ENCODE assay signal across 22 mouse cellular contexts in genomic region chr15:31279120-31279519, GRCm38 (mm10). TPM values are rescaled to one million over a fixed set of nuclear protein-coding genes. Genes with fewer than 3 reads are reported as not detected.
DNase-seq lines count a peak whose midpoint lies in the region; ATAC-seq and TF ChIP-seq lines count a peak whose summit lies in the region.
"Had no signal": no experiment of that assay in that cellular context is flagged by ENCODE, and none has a peak within 500 bp of the region (broad histone marks: within the 10 kb centered on the region; RNA-seq: fewer than 3 reads in every experiment).

No protein-coding gene starts in this region.

- peaks cover 2% of the 10 kb centered on the region; the same call in 1 of the 2 replicates for H3K4me1 ChIP-seq in intestine, embryonic 15.5 days (replicated peaks)
- H3K4me1 ChIP-seq in intestine, embryonic 16.5 days (ENCODE audit: control insufficient read depth, insufficient read depth, low read length): 0 out of 2 replicates have a peak, but pooled peaks cover 6% of the 10 kb centered on the region
- H3K4me1 ChIP-seq in kidney, postnatal 0 days (replicated peaks; ENCODE audit: insufficient read depth, low read length): no peaks in the 10 kb centered on the region; the same call in 1 of the 2 replicates
- peaks cover 17% of the 10 kb centered on the region for H3K4me1 ChIP-seq in limb, embryonic 12.5 days (replicated peaks)
- H3K4me1 ChIP-seq: embryonic facial prominence, embryonic 13.5 days; forebrain, embryonic 10.5 days; midbrain, embryonic 12.5 days; neural tube, embryonic 12.5 days had no signal

- DNase-seq in kidney, adult 8-10 months: peak; percentile 59 to 77
- no peak for DNase-seq in kidney, postnatal 0 days (ENCODE audit: low spot score)
- no peak for DNase-seq in layer of hippocampus, postnatal 10 days (ENCODE audit: low spot score in 2 of 2)
- DNase-seq in gastrocnemius, postnatal 25 days: no peak
- DNase-seq: adrenal gland, postnatal 36 days; cerebellum, adult 18-20 months; cerebellum, postnatal 10 days; forebrain, postnatal 0 days; liver, postnatal 0 days; lung, postnatal 36 days; thymus, postnatal 4 days had no signal

- ATAC-seq in intestine, embryonic 15.5 days: peak; percentile 36; the same call in 1 of the 2 replicates
- no peak for ATAC-seq in intestine, embryonic 16.5 days
- no peak for ATAC-seq in kidney, postnatal 0 days (replicated peaks; ENCODE audit: low FRiP score, low read depth)
- 0 out of 2 replicates have a peak, but pooled peaks have one; percentile 4 for ATAC-seq in limb, embryonic 12.5 days (ENCODE audit: insufficient number of reproducible peaks, insufficient read depth, low FRiP score, low TSS enrichment, low read depth)
- ATAC-seq: forebrain, postnatal 0 days had no signal

- 62% methylated on average over 2 of the region's 2 CpGs for WGBS in intestine, embryonic 15.5 days
- 53% methylated on average over 2 of the region's 2 CpGs for WGBS in intestine, embryonic 16.5 days
- WGBS in kidney, postnatal 0 days: 48% methylated on average over 2 of the region's 2 CpGs
- 44% methylated on average over 2 of the region's 2 CpGs for WGBS in limb, embryonic 12.5 days

- H3K9ac ChIP-seq in intestine, embryonic 15.5 days: no peak overlapping the region
- H3K9ac ChIP-seq in intestine, embryonic 16.5 days (ENCODE audit: low read depth, low read length): no peak overlapping the region
- H3K9ac ChIP-seq in kidney, postnatal 0 days (ENCODE audit: low read depth, low read length): no peak overlapping the region
- H3K9ac ChIP-seq in limb, embryonic 12.5 days (replicated peaks): no peak overlapping the region
- H3K9ac ChIP-seq: embryonic facial prominence, embryonic 13.5 days; forebrain, postnatal 0 days; heart, embryonic 15.5 days; limb, embryonic 13.5 days; liver, postnatal 0 days; midbrain, embryonic 12.5 days; neural tube, embryonic 12.5 days had no signal

- no peak overlapping the region for H3K4me3 ChIP-seq in intestine, embryonic 15.5 days (replicated peaks)
- H3K4me3 ChIP-seq in intestine, embryonic 16.5 days (ENCODE audit: low read length): no peak overlapping the region
- no peak overlapping the region for H3K4me3 ChIP-seq in kidney, postnatal 0 days (replicated peaks; ENCODE audit: low read depth, low read length)
- H3K4me3 ChIP-seq in limb, embryonic 12.5 days (replicated peaks): no peak overlapping the region
- H3K4me3 ChIP-seq: embryonic facial prominence, embryonic 13.5 days; forebrain, embryonic 10.5 days; heart, embryonic 15.5 days; limb, embryonic 13.5 days; midbrain, embryonic 12.5 days; myocyte; neural tube, embryonic 12.5 days had no signal

- H3K4me2 ChIP-seq in intestine, embryonic 15.5 days (replicated peaks): no peak overlapping the region
- H3K4me2 ChIP-seq in intestine, embryonic 16.5 days (ENCODE audit: low read depth, low read length): no peak overlapping the region
- no peak overlapping the region for H3K4me2 ChIP-seq in kidney, postnatal 0 days (ENCODE audit: low read length)
- no peak overlapping the region for H3K4me2 ChIP-seq in limb, embryonic 12.5 days
- H3K4me2 ChIP-seq: embryonic facial prominence, embryonic 13.5 days; heart, embryonic 15.5 days; limb, embryonic 13.5 days; liver, embryonic 11.5 days; midbrain, embryonic 12.5 days; neural tube, embryonic 12.5 days had no signal

- H3K9me3 ChIP-seq in intestine, embryonic 15.5 days: no peaks in the 10 kb centered on the region
- H3K9me3 ChIP-seq in intestine, embryonic 16.5 days (ENCODE audit: control insufficient read depth, low read length): no peaks in the 10 kb centered on the region
- no peaks in the 10 kb centered on the region for H3K9me3 ChIP-seq in kidney, postnatal 0 days (replicated peaks; ENCODE audit: low read length)
- no peaks in the 10 kb centered on the region for H3K9me3 ChIP-seq in limb, embryonic 12.5 days
- H3K9me3 ChIP-seq: embryonic facial prominence, embryonic 13.5 days; forebrain, embryonic 10.5 days; heart, embryonic 15.5 days; limb, embryonic 13.5 days; midbrain, embryonic 12.5 days; neural tube, embryonic 12.5 days had no signal

- no peak for TF ChIP-seq CTCF in kidney, postnatal 0 days (IDR thresholded peaks at IDR 0.05; ENCODE audit: low read depth)

- H3K36me3 ChIP-seq in intestine, embryonic 15.5 days: no peaks in the 10 kb centered on the region
- H3K36me3 ChIP-seq in intestine, embryonic 16.5 days (ENCODE audit: control insufficient read depth, insufficient read depth, low read length): no peaks in the 10 kb centered on the region
- H3K36me3 ChIP-seq in kidney, postnatal 0 days (ENCODE audit: insufficient read depth, low read length): peaks cover 8% of the 10 kb centered on the region; the same call in 1 of the 2 replicates
- peaks cover 9% of the 10 kb centered on the region for H3K36me3 ChIP-seq in limb, embryonic 12.5 days
- H3K36me3 ChIP-seq: forebrain, embryonic 10.5 days; midbrain, embryonic 12.5 days; neural tube, embryonic 12.5 days had no signal

- no peaks in the 10 kb centered on the region for H3K27me3 ChIP-seq in intestine, embryonic 15.5 days (replicated peaks)
- no peaks in the 10 kb centered on the region for H3K27me3 ChIP-seq in intestine, embryonic 16.5 days (replicated peaks; ENCODE audit: control insufficient read depth, insufficient read depth, low read length)
- no peaks in the 10 kb centered on the region for H3K27me3 ChIP-seq in kidney, postnatal 0 days (ENCODE audit: insufficient read depth, low read length)
- no peaks in the 10 kb centered on the region for H3K27me3 ChIP-seq in limb, embryonic 12.5 days
- H3K27me3 ChIP-seq: embryonic facial prominence, embryonic 13.5 days; heart, embryonic 15.5 days; limb, embryonic 13.5 days; midbrain, embryonic 12.5 days; neural tube, embryonic 12.5 days had no signal

- no peak overlapping the region for H3K27ac ChIP-seq in intestine, embryonic 15.5 days
- H3K27ac ChIP-seq in intestine, embryonic 16.5 days (ENCODE audit: low read length): no peak overlapping the region
- peak overlapping the region; percentile 31; the same call in 1 of the 2 replicates for H3K27ac ChIP-seq in kidney, postnatal 0 days
- H3K27ac ChIP-seq in limb, embryonic 12.5 days: 0 out of 2 replicates have a peak overlapping the region, but pooled peaks have one; percentile 2
- H3K27ac ChIP-seq: embryonic facial prominence, embryonic 13.5 days; forebrain, embryonic 10.5 days; heart, embryonic 15.5 days; limb, embryonic 13.5 days; midbrain, embryonic 12.5 days; neural tube, embryonic 12.5 days had no signal

RNA-seq across cellular contexts. Expression of gene Dap, which starts 55.0 kb away (rescaled TPM):
- 89.0 and 93.3 TPM in 2 replicates for polyA plus RNA-seq in intestine, embryonic 15.5 days (2015; fragmentation: Nextera tagmentation; extraction: Ambion mirVana)
- polyA plus RNA-seq in intestine, embryonic 16.5 days (2015; fragmentation: Nextera tagmentation; extraction: Ambion mirVana): 80.5 and 86.7 TPM in 2 replicates
- 127 and 131 TPM in 2 replicates for polyA plus RNA-seq in kidney, postnatal 0 days (2015; fragmentation: Nextera tagmentation; extraction: Ambion mirVana)
- polyA plus RNA-seq in limb, embryonic 12.5 days (2016; fragmentation: Nextera tagmentation; extraction: Ambion mirVana): 66.3 and 68.8 TPM in 2 replicates
- total RNA-seq in layer of hippocampus, postnatal 10 days (2021): 10 to 100 TPM; 17.2 to 21.4 TPM
- total RNA-seq in gastrocnemius, postnatal 25 days (2021): 10 to 100 TPM; 11.1 to 18.9 TPM

Comparison
In these comparisons a context has a peak if more than half of its experiments do, and no peak if none do; other contexts are left out.
1. ATAC-seq: peak in intestine, embryonic 15.5 days (single experiment) and limb, embryonic 12.5 days (single experiment); none in intestine, embryonic 16.5 days (single experiment) and kidney, postnatal 0 days (single experiment).
2. DNase-seq: peak in kidney, adult 8-10 months (2 of 2); none in kidney, postnatal 0 days (single experiment), layer of hippocampus, postnatal 10 days (0 of 2) and gastrocnemius, postnatal 25 days (single experiment).
3. H3K27ac ChIP-seq: peak in kidney, postnatal 0 days (single experiment) and limb, embryonic 12.5 days (single experiment); none in intestine, embryonic 15.5 days (single experiment) and intestine, embryonic 16.5 days (single experiment).